Mouse (Mus musculus) CD4-positive, CD25-positive, alpha-beta regulatory T cell, adult 4 months (primary cell): ENCODE data around the gene Olfr177. TPM values are rescaled to one million over a fixed set of nuclear protein-coding genes. Genes with fewer than 3 reads are reported as not detected.

Experiments used
- ATAC-seq: one replicate; pipeline ENCODE4 v1.8.0; 2017
- polyA plus RNA-seq, 2 experiments: library from polyadenylated mRNA; unstranded; fragments of 100-300 nt; shearing (Covaris generic); gene quantifications; one replicate each; pipeline ENCODE4 v1.2.1; 2017

Olfr177 gene
- not detected for polyA plus RNA-seq

- ATAC-seq = no peak
Measured at GRCm38 (mm10) chr16:58874668-58875067, at the start of gene Olfr177. Gene Olfr177, minus strand, starts transcription at chr16:58874768.

DNA sequence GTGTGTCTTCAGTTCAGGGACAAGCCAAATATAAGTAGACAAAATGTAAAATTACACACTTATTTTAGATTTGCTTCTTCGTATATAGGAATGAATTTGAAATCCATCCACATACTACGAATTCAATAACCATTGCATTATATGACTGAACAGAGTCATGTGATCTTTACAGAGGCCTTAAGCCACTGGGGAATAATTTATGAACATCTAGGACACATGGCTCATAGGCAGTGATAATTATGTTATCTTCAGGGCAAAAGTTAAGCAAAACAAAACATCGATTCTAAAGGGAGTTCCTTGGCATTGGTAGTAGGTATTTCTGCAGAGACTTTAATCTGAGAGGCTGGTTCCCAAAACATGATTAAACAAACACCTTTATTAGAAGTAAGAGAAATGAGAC, 17.4 kb upstream of the Olfr177 start, which contains the start of gene Olfr178:
Olfr178 (minus strand) TSS at position 101 of the 400 bp plus-strand sequence.
- no peak for ATAC-seq

GRCm38 (mm10) chr16:58884416-58884815, 9.8 kb upstream of the Olfr177 start:
- no peak for ATAC-seq

GRCm38 (mm10) chr16:58861479-58861878, 13.1 kb downstream of the Olfr177 start:
- no peak for ATAC-seq

- no peak for ATAC-seq
Measured at GRCm38 (mm10) chr16:58860032-58860737, 14.4 kb downstream of the Olfr177 start.

DNA sequence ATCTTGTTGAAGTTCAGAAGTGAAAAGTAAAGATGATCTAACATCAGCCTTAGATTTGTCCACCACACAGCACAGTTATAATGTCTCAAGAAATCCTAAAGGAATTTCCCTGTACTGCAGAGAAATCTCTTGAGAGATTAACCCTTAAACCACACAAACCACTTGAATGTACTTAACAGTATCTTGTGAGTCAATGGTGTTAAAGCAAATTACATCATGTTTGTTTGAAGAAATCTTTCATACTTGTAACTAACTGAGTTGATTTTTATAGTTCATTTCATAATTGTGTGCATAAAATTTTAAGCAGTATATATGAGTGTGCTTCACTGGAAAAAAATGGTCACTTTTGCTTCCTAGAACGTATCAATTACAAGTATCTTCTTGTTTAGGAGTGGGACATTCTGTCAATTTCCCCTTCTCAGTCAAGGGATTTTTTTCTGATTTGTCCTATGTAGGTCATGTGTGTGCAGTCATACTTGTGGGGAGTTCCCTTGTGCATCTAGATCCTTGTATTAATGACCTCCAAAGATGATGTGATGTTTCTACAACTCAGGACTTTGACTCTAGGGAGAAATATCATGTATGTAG, 47.7 kb downstream of the Olfr177 start, which contains the start of gene Olfr175-ps1:
Olfr175-ps1 (minus strand) TSS at position 51 of the 588 bp plus-strand sequence.
- ATAC-seq = no peak

Other genes with a start within 250 kb of the Olfr177 start
- gene E330017A01Rik, start 236.0 kb downstream of the Olfr177 start, polyA plus RNA-seq = not detected
- gene Cpox, start 204.5 kb downstream of the Olfr177 start, polyA plus RNA-seq = 10 to 100 TPM; 48.3 to 55.6 TPM
- 10 to 100 TPM; 35.4 to 55.3 TPM for gene Gpr15, start 155.7 kb downstream of the Olfr177 start, polyA plus RNA-seq
- 100 to 1,000 TPM; 201 to 243 TPM for gene Cldnd1, start 146.9 kb downstream of the Olfr177 start, polyA plus RNA-seq
- gene Olfr172, start 111.6 kb downstream of the Olfr177 start, polyA plus RNA-seq = under 1 TPM; 0.28 to 0.61 TPM
- gene Olfr173, start 74.5 kb downstream of the Olfr177 start, polyA plus RNA-seq = 1 to 10 TPM in 1 of 2 experiments, under 1 TPM in 1; 0.87 to 5.7 TPM
- gene Olfr175-ps1, start 48.0 kb downstream of the Olfr177 start, polyA plus RNA-seq = under 1 TPM in 1 of 2 experiments, not detected in 1; 0.27 TPM
- not detected for gene Olfr178, start 17.3 kb upstream of the Olfr177 start, polyA plus RNA-seq
- gene Olfr181, start 54.0 kb upstream of the Olfr177 start, polyA plus RNA-seq = under 1 TPM in 1 of 2 experiments, not detected in 1; 0.23 TPM
- gene Olfr180, start 54.6 kb upstream of the Olfr177 start, polyA plus RNA-seq = not detected
- not detected for gene Olfr183, start 120.6 kb upstream of the Olfr177 start, polyA plus RNA-seq
- gene Olfr186, start 155.5 kb upstream of the Olfr177 start, polyA plus RNA-seq = not detected
- not detected for gene Olfr187, start 165.0 kb upstream of the Olfr177 start, polyA plus RNA-seq
- gene Olfr190, start 203.2 kb upstream of the Olfr177 start, polyA plus RNA-seq = under 1 TPM in 1 of 2 experiments, not detected in 1; 0.04 TPM
- not detected for gene Olfr191, start 215.1 kb upstream of the Olfr177 start, polyA plus RNA-seq
- not detected for gene Olfr193, start 237.1 kb upstream of the Olfr177 start, polyA plus RNA-seq
- gene Olfr194, start 246.3 kb upstream of the Olfr177 start, polyA plus RNA-seq = not detected